Mouse (Mus musculus) brain, embryonic 14.5 days (tissue): ENCODE results near the gene Tmem82.

ENCODE experiments used
- CTCF ChIP-seq: fragments of 200-500 bp; IDR thresholded peaks from 2 replicates; pipeline ENCODE4 v1.5.1; 2012; ENCODE audit warnings: inconsistent platforms, mild to moderate bottlenecking, moderate library complexity, borderline replicate concordance; ENCODE audit not compliant: insufficient read depth, insufficient read length; ENCODE audit errors: extremely low read depth
- POLR2A ChIP-seq: fragments of 200-500 bp; IDR thresholded peaks from 2 replicates; pipeline ENCODE4 v1.6.1; 2012; ENCODE audit warnings: mild to moderate bottlenecking, inconsistent platforms, borderline replicate concordance; ENCODE audit not compliant: poor library complexity, insufficient read depth, insufficient read length, severe bottlenecking; ENCODE audit errors: extremely low read depth

DNA sequence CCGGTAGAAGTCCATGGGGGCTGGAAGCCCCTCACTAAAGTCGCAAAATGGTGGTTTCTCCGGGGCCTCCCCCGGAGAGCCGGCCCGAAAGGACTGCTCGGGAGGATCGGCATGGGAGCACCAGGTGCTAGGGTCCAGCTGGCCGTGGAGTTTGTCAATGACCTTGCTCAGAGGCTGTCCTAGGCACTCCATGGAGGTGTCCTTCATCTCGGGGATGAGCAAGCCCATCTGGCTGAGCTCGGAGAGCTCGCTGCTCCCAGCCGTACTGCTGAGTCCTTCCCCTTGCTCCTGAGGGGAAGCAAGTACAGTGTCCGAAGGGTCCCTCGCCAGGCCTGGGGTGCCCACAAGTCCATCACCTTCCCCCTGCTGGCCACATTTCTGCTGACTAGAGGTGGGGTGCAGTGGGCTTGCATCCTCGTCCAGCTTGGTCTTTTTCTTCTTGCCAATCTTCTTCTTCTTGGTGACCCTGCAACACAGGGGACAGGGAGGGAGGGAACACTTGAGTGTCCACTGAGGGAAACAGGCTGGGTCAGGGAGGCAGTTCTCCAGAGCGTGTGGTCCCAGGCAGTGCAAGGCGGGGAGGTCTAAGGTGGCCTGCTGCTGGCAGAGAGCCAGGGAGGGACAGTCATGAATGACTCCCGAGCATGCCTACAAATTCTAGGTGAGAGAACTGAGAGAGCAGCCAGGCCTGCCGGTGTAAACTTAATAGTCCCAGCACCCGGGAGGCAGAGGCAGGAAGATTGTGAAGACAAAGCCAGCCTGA, 13.9 kb upstream of the Tmem82 start:
- TF ChIP-seq POLR2A (no peak), CTCF (no peak)
